Mouse (Mus musculus): ENCODE data around the gene Tmem268.

GRCm38 (mm10) chr4:63557124-63558059 is 1.2 kb upstream of the Tmem268 start:
- TF ChIP-seq CTCF (conservative IDR thresholded peaks at IDR 0.05; ENCODE audit: low read length) (no peak), NANOG (IDR thresholded peaks at IDR 0.05; ENCODE audit: borderline replicate concordance, low read length) (peak; percentile 10; the same call in 1 of the 2 replicates)
